Mouse (Mus musculus) forebrain, postnatal 0 days (tissue): Measurements from ENCODE around the gene Pttg1ip. TPM values are rescaled to one million over a fixed set of nuclear protein-coding genes. Genes with fewer than 3 reads are reported as not detected.
A peak's percentile ranks its signal among the peaks of the same experiment; 100 is the strongest.

Experiments used
- ATAC-seq: fragments of 200-750 bp; cut with Nextera tagmentation; 2 replicates; pipeline ENCODE4 v1.8.0; 2017; ENCODE audit warnings: mild to moderate bottlenecking, moderate library complexity
- DNase-seq: peaks from one replicate; pipeline ENCODE4 v3.0.0-alpha.2; 2015
- H3K27ac ChIP-seq: fragments of 300-500 bp; sonication (generic); 2 replicates; pipeline ENCODE4 v1.5.1; 2014; ENCODE audit warnings: low read depth, mild to moderate bottlenecking, antibody characterized with exemption, low read length, moderate library complexity, mixed read lengths
- H3K27me3 ChIP-seq: fragments of 300-500 bp; sonication (generic); 2 replicates; pipeline ENCODE4 v1.6.1; 2014; ENCODE audit warnings: mild to moderate bottlenecking, low read length, mixed read lengths; ENCODE audit not compliant: insufficient read depth
- H3K36me3 ChIP-seq: fragments of 300-500 bp; sonication (generic); 2 replicates; pipeline ENCODE4 v1.6.1; 2014; ENCODE audit warnings: mild to moderate bottlenecking, moderate library complexity; ENCODE audit not compliant: insufficient read depth
- H3K4me1 ChIP-seq: fragments of 300-500 bp; sonication (generic); 2 replicates; pipeline ENCODE4 v1.6.1; 2014; ENCODE audit warnings: antibody characterized with exemption; ENCODE audit not compliant: insufficient read depth
- H3K4me2 ChIP-seq: fragments of 300-500 bp; sonication (generic); 2 replicates; pipeline ENCODE4 v1.6.1; 2014; ENCODE audit warnings: low read depth, mild to moderate bottlenecking, moderate library complexity
- H3K4me3 ChIP-seq: fragments of 300-500 bp; sonication (generic); 2 replicates; pipeline ENCODE4 v1.5.1; 2014; ENCODE audit warnings: low read depth, low read length, mixed read lengths
- H3K9ac ChIP-seq: fragments of 300-500 bp; sonication (generic); 2 replicates; pipeline ENCODE4 v1.6.1; 2014; ENCODE audit warnings: mild to moderate bottlenecking
- H3K9me3 ChIP-seq: fragments of 300-500 bp; sonication (generic); 2 replicates; pipeline ENCODE4 v1.6.1; 2016; ENCODE audit warnings: low read length
- CTCF ChIP-seq: sonication (generic); IDR thresholded peaks from 2 replicates; pipeline ENCODE4 v1.5.1; 2016; ENCODE audit warnings: antibody characterized with exemption, control low read depth, low read depth
- WGBS: fragments of 180-500 bp; shearing (Covaris S2); extraction: QIAGEN DNeasy Blood & Tissue Kit; methylation state at CpG from one replicate; pipeline ENCODE4 v1.1.7; 2014; 5-methylcytosine and 5-hydroxymethylcytosine counted together
- polyA plus RNA-seq: library from polyadenylated mRNA; unstranded; fragments of >200 nt; fragmentation: Nextera tagmentation; extraction: Ambion mirVana; gene quantifications from 2 replicates; pipeline ENCODE4 v1.2.1, GENCODE M21; 2015
- total RNA-seq: library from RNA; depleted of rRNA; stranded (reverse); fragments of >200 nt; gene quantifications from 2 replicates; pipeline ENCODE4 v1.2.3, GENCODE M21; 2014

Gene Pttg1ip
- total and polyA plus RNA-seq, 2 experiments from 2014 or later: 74.2 to 98.3 TPM

- 0 out of 2 replicates have a peak, but pooled peaks have one; percentile 0 for TF ChIP-seq CTCF
- peak overlapping the region; percentile 96 for H3K27ac ChIP-seq
- peak overlapping the region; percentile 87 for H3K4me2 ChIP-seq
- peaks cover 8% of the 10 kb centered on the region; the same call in 1 of the 2 replicates for H3K4me1 ChIP-seq
- H3K9me3 ChIP-seq: no peaks in the 10 kb centered on the region
- 42% methylated on average over 7 of the region's 7 CpGs for WGBS
- ATAC-seq (no peak), DNase-seq (no peak)
- peak overlapping the region; percentile 55 for H3K4me3 ChIP-seq
- H3K9ac ChIP-seq: peak overlapping the region; percentile 81
- H3K36me3 ChIP-seq: peaks cover 16% of the 10 kb centered on the region
- H3K27me3 ChIP-seq: no peaks in the 10 kb centered on the region
Observed at GRCm38 (mm10) chr10:77606855-77607254, 25.3 kb downstream of the Pttg1ip start.

DNA sequence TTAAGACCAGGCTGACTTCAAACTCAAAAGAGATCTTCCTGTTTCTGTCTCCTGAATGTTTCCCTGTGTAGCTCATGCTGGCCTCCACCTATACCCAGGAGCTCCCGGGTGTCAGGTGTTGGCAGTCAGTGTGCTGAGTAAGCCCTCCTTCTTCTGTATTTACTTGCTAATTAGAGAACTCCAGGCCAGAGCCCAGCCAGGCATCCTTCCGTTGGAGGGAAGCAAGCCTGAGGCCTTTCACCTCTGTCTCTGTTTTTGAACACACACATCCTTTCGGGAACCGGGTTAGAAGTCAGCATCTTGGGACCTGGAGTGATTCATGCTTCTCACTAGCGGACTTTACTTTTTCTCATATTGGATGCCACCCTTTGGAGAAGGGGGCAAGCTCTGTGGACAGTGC, 25.9 kb downstream of the Pttg1ip start:
- no peak for TF ChIP-seq CTCF
- Histone ChIP-seq H3K36me3 (peaks cover 18% of the 10 kb centered on the region), H3K4me3 (peak overlapping the region; percentile 55; the same call in 1 of the 2 replicates), H3K27me3 (no peaks in the 10 kb centered on the region), H3K4me2 (peak overlapping the region; percentile 87), H3K9me3 (no peaks in the 10 kb centered on the region), H3K9ac (no peak overlapping the region), H3K27ac (no peak overlapping the region), H3K4me1 (peaks cover 8% of the 10 kb centered on the region; the same call in 1 of the 2 replicates)
- no peak for ATAC-seq
- DNase-seq: no peak
- WGBS: 62% methylated on average over 5 of the region's 5 CpGs

DNA sequence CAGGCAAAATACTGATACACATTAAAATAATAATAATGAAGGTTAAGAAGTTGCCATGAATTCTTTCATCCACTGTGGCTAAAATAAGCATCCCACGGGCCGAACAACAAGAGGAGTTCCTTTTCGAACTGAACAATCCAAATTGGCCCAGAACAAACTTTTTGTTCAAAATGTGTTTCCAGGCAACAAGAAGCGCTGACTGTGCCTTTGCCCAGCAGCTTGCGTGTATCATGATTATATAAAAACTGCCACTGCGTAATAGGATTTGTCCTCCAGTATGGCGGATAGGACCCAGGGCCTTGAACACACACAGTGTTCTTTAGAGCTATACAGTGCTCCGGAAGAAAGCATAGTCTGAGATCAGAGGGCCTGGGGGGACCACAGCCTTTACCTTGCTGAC, 27.1 kb downstream of the Pttg1ip start:
- DNase-seq: no peak
- no peak for TF ChIP-seq CTCF
- no peak for ATAC-seq
- 80% methylated on average over 8 of the region's 8 CpGs for WGBS
- Histone ChIP-seq H3K9me3 (no peaks in the 10 kb centered on the region), H3K27me3 (no peaks in the 10 kb centered on the region), H3K27ac (no peak overlapping the region), H3K4me1 (peaks cover 8% of the 10 kb centered on the region; the same call in 1 of the 2 replicates), H3K4me2 (no peak overlapping the region), H3K4me3 (no peak overlapping the region), H3K36me3 (peaks cover 27% of the 10 kb centered on the region), H3K9ac (no peak overlapping the region)

DNA sequence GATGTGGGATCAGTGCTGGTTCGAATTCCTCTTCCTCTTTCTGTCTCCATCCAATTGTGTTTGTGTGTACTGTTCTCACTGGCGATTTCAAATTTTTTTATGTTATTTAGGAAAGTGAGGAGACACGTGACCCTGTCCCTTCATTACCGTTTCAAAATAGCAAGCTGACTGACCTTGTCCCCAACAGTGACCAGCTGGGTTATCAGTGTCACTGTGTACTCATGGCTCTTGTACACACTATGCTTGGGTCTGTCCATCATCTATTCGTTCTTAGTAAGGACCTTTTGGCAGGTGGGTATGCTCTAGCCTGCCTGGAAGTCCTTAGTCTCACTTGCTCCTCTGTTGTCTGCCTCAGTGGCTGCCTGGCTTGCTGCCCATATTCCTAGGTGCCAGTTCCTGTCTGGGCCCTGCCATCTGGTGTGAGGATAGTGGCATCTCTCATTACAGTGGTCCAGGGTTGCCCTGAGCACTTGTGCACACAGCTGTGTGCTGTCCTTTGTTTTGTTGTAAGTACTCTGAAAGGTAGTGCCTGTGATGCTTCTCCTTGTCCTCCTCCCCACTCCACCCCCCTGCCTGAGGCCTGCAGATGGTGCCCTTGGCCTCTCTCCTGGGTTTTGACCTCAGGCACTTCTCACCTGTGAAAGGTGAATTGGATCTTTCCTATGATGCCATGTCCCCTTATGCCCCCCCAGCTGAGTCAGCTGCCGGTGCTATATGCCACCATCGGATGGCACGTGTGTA, 28.9 kb downstream of the Pttg1ip start:
- Histone ChIP-seq H3K9ac (no peak overlapping the region), H3K27ac (no peak overlapping the region), H3K4me2 (no peak overlapping the region), H3K9me3 (no peaks in the 10 kb centered on the region), H3K4me1 (peaks cover 8% of the 10 kb centered on the region; the same call in 1 of the 2 replicates), H3K27me3 (no peaks in the 10 kb centered on the region), H3K36me3 (peaks cover 42% of the 10 kb centered on the region), H3K4me3 (no peak overlapping the region)
- TF ChIP-seq CTCF: no peak
- DNase-seq (no peak), ATAC-seq (no peak)
- 85% methylated on average over 8 of the region's 8 CpGs for WGBS

DNA sequence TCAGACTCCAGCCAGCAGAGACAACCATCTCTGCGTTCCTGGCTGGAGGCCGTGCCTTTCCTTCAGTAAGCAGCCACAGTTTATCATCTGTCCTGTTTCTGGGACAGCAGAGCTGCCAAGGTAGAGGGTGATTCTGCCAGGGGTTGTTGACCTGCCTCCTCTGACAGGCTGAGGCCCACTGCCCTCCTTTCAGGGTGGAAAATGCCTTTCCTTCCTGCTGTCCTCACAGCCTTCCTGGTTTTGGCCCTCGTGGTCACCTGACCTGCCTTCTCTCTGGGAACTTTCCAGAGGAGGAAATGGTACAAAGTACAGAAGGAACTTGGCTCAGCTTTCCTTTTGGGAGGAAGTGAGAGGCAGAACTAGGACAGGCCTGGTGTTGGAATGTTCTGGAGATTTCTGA, 31.9 kb downstream of the Pttg1ip start:
- no peak overlapping the region for H3K4me2 ChIP-seq
- H3K27ac ChIP-seq: no peak overlapping the region; the same call in 1 of the 2 replicates
- no peaks in the 10 kb centered on the region for H3K4me1 ChIP-seq
- no peak for DNase-seq
- no peak for TF ChIP-seq CTCF
- H3K4me3 ChIP-seq: no peak overlapping the region
- H3K36me3 ChIP-seq: peaks cover 70% of the 10 kb centered on the region
- H3K9me3 ChIP-seq: no peaks in the 10 kb centered on the region
- ATAC-seq: no peak
- WGBS: 90% methylated on average over 3 of the region's 3 CpGs
- no peak overlapping the region for H3K9ac ChIP-seq
- no peaks in the 10 kb centered on the region for H3K27me3 ChIP-seq

DNA sequence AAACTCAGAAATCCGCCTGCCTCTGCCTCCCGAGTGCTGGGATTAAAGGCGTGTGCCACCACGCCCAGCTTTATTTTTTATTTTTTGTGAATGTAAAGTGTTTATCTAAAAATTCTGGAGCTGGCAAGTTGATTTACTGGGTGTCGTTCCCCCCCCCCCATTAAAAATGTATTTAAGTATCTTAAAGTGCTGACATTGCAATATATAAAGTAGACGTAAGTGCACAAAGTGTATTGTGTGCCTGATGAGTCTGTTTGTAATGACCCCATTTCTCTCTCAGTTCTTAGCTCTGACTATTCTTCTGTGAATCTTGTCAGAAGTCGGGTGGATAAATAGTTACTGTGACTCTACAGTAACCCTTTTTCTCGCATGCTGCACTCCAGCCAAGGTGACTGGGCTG, 34.1 kb downstream of the Pttg1ip start:
- Histone ChIP-seq H3K4me2 (no peak overlapping the region), H3K4me3 (no peak overlapping the region), H3K27ac (no peak overlapping the region), H3K27me3 (no peaks in the 10 kb centered on the region), H3K9ac (no peak overlapping the region), H3K9me3 (no peaks in the 10 kb centered on the region), H3K36me3 (peaks cover 68% of the 10 kb centered on the region), H3K4me1 (no peaks in the 10 kb centered on the region)
- no peak for TF ChIP-seq CTCF
- ATAC-seq (no peak), DNase-seq (no peak)
- WGBS: 94% methylated on average over 8 of the region's 8 CpGs

GRCm38 (mm10) chr10:77616166-77616565, 34.6 kb downstream of the Pttg1ip start:
- Histone ChIP-seq H3K36me3 (peaks cover 63% of the 10 kb centered on the region), H3K27ac (no peak overlapping the region), H3K27me3 (no peaks in the 10 kb centered on the region), H3K4me1 (no peaks in the 10 kb centered on the region), H3K9me3 (no peaks in the 10 kb centered on the region), H3K4me2 (no peak overlapping the region), H3K4me3 (no peak overlapping the region), H3K9ac (no peak overlapping the region)
- 96% methylated on average over 9 of the region's 9 CpGs for WGBS
- DNase-seq: no peak
- ATAC-seq: no peak
- peak; percentile 20; the same call in 1 of the 2 replicates for TF ChIP-seq CTCF
